Mouse (Mus musculus) neural tube, embryonic 15.5 days (tissue): Measurements from ENCODE around the gene Shbg. TPM values are rescaled to one million over a fixed set of nuclear protein-coding genes. Genes with fewer than 3 reads are reported as not detected.
"Not testable (repeated sequence)": the region's sequence is repeated elsewhere in the genome, so short reads cannot be mapped to it uniquely, and the experiment has no call there.

Source experiments
- ATAC-seq: fragments of 200-750 bp; cut with Nextera tagmentation; 2 replicates; pipeline ENCODE4 v1.8.0; 2017; ENCODE audit warnings: mild to moderate bottlenecking, moderate TSS enrichment, moderate library complexity; ENCODE audit not compliant: low FRiP score
- H3K27ac ChIP-seq: fragments of 300-500 bp; sonication (generic); replicated peaks from 2 replicates; pipeline ENCODE4 v1.5.1; 2015; ENCODE audit warnings: mild to moderate bottlenecking, inconsistent platforms
- H3K27me3 ChIP-seq: fragments of 300-500 bp; sonication (generic); replicated peaks from 2 replicates; pipeline ENCODE4 v1.6.1; 2015; ENCODE audit warnings: inconsistent platforms
- H3K36me3 ChIP-seq: fragments of 300-500 bp; sonication (generic); 2 replicates; pipeline ENCODE4 v1.6.1; 2015; ENCODE audit warnings: inconsistent platforms
- H3K4me1 ChIP-seq: fragments of 300-500 bp; sonication (generic); 2 replicates; pipeline ENCODE4 v1.6.1; 2015; ENCODE audit warnings: inconsistent platforms
- H3K4me2 ChIP-seq: fragments of 300-500 bp; sonication (generic); 2 replicates; pipeline ENCODE4 v1.6.1; 2015; ENCODE audit warnings: inconsistent platforms, mild to moderate bottlenecking, moderate library complexity
- H3K4me3 ChIP-seq: fragments of 300-500 bp; sonication (generic); replicated peaks from 2 replicates; pipeline ENCODE4 v1.5.1; 2015; ENCODE audit warnings: mild to moderate bottlenecking, inconsistent platforms
- H3K9ac ChIP-seq: fragments of 300-500 bp; sonication (generic); replicated peaks from 2 replicates; pipeline ENCODE4 v1.6.1; 2015; ENCODE audit warnings: mild to moderate bottlenecking, inconsistent platforms
- H3K9me3 ChIP-seq: fragments of 300-500 bp; sonication (generic); replicated peaks from 2 replicates; pipeline ENCODE4 v1.6.1; 2016; ENCODE audit warnings: inconsistent platforms
- WGBS: fragments of 180-500 bp; shearing (Covaris S2); methylation state at CpG from one replicate; pipeline ENCODE4 v1.1.7; 2015; ENCODE audit warnings: mixed read lengths; 5-methylcytosine and 5-hydroxymethylcytosine counted together
- polyA plus RNA-seq: library from polyadenylated mRNA; unstranded; fragments of >200 nt; fragmentation: Nextera tagmentation; extraction: Ambion mirVana; gene quantifications from 2 replicates; pipeline ENCODE4 v1.2.1, GENCODE M21; 2015

The Shbg gene
- polyA plus RNA-seq, 1 experiment from 2014 or later, result not detected

DNA sequence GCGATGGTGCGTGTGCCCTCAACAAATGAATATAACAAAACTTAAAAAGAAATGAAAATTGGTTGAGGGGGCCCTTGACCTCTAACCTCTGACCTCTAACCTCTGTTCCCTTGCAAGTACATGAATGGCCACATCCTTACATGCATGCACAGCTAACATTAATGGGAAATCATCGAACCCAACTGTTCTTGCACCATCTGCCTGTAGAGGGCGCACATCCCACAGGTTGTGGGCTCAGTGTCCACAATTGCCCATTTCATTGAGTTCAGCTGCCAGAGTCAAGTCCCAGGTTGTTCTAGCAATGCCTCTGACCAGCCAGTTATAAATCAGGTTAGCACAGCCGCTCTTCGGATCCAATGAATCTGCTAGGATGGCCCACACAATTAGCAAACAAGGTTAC, 10.6 kb upstream of the Shbg start:
- Histone ChIP-seq H3K36me3 (no peaks in the 10 kb centered on the region), H3K27me3 (no peaks in the 10 kb centered on the region), H3K27ac (no peak overlapping the region), H3K4me2 (no peak overlapping the region), H3K9me3 (no peaks in the 10 kb centered on the region), H3K4me1 (peaks cover 6% of the 10 kb centered on the region), H3K9ac (no peak overlapping the region), H3K4me3 (no peak overlapping the region)
- WGBS, result 36% methylated on average over 6 of the region's 6 CpGs
- no peak for ATAC-seq

DNA sequence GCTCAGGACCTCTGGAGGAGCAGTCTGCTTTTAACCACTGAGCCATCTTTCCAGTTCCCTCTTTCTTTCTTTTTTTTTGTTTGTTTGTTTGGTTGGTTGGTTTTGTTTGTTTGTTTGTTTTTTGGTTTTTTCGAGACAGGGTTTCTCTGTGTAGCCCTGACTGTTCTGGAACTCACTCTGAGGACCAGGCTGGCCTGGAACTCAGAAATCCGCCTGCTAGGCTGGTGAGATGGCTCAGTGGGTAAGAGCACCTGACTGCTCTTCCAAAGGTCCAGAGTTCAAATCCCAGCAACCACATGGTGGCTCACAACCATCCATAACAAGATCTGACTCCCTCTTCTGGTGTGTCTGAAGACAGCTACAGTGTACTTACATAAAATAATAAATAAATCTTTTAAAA, 6.6 kb upstream of the Shbg start:
- not testable (repeated sequence) for ATAC-seq
- WGBS, result 93% methylated on average over 2 of the region's 2 CpGs

DNA sequence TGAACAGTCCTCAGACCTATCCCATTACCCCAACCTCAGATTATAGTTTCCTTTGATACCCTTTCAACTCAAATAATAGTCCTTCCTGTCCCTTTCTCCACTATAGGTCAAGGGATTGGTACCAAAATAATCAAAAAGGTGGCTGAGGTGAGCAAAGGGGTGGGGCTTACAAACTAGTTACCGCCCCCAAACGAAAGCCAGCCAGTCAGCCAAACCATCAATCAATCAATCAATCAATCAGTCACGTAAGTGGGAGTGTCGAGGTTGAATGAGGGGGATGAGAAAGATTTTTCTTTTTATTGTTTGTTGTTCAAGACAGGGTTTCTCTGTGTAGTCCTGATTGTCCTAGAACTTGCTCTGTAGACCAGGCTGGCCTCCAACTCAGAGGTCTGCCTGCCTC, 5.3 kb upstream of the Shbg start:
- WGBS, result 57% methylated on average over 4 of the region's 4 CpGs
- Histone ChIP-seq H3K4me3 (peak overlapping the region; percentile 56), H3K36me3 (no peaks in the 10 kb centered on the region), H3K9me3 (no peaks in the 10 kb centered on the region), H3K27me3 (no peaks in the 10 kb centered on the region), H3K4me1 (peaks cover 20% of the 10 kb centered on the region), H3K27ac (no peak overlapping the region), H3K9ac (peak overlapping the region; percentile 63), H3K4me2 (peak overlapping the region; percentile 82)
- no peak for ATAC-seq

More for the DNA sequence above, 6.6 kb upstream of the Shbg start:
- not testable (repeated sequence) for H3K9me3 ChIP-seq, H3K36me3 ChIP-seq, H3K27ac ChIP-seq, H3K27me3 ChIP-seq, H3K4me3 ChIP-seq, H3K4me2 ChIP-seq, H3K9ac ChIP-seq
- peaks cover 22% of the 10 kb centered on the region for H3K4me1 ChIP-seq

DNA sequence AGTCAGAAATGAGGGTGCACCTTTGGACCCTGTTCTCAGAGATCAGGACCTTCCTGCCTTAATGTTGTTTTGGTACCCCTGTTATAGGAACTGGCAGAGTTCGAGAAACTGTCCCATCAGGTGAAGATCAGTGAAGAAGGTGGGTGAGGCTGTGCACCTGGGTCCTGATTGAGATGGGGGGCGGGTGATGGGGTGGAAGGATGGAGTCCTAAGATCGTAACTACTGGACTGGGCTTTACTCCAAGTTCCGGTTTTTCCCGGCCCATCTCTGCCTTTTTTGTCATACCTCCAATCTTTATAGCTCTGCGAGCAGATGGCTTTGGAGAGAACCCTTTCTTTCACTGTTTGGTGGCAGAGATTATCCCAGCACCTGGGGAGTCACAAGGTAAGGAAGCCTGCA, 4.7 kb upstream of the Shbg start:
- no peaks in the 10 kb centered on the region for H3K27me3 ChIP-seq
- no peak; the same call in 1 of the 2 replicates for ATAC-seq
- peak overlapping the region; percentile 82 for H3K4me2 ChIP-seq
- peak overlapping the region; percentile 56 for H3K4me3 ChIP-seq
- WGBS, result 27% methylated on average over 6 of the region's 6 CpGs
- peak overlapping the region; percentile 86 for H3K27ac ChIP-seq
- H3K36me3 ChIP-seq, result no peaks in the 10 kb centered on the region
- peak overlapping the region; percentile 63 for H3K9ac ChIP-seq
- peaks cover 20% of the 10 kb centered on the region for H3K4me1 ChIP-seq
- H3K9me3 ChIP-seq, result no peaks in the 10 kb centered on the region

DNA sequence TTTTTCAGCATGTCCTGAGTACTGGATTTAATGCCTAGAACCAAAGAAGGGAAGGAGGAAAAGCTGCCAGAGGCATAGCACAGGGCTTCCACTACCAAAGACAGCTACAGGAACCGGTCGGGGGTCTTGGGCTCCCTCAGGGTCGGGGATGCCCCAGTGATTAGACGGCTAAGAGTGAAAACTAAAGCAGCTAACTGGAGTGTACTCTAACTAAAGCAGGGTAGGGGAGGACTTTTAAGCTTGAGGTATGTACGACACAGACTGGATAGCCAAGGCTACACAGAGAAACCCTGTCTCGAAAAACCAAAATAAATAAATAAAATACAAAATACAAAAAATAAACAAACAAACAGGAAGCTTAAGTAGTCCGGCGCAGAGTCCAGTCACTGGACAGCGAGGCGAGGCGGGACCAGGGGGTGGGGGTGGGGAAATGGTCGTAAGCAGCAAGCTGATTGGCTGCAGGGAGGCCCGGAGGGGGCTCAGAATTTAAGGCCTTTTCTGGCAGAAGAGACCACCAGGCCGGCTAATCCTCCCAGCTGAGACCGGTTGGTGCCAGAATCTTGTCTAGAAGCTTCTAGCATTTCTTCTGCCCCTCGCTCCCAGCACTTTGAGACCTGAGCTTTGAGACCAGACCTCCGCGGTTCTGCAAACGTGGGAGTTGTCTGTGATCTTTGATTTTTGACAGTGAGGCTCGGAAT, 4.0 kb upstream of the Shbg start, which contains the start of gene Sat2:
TSS of gene Sat2 (plus strand) at position 454 of the 698 bp plus-strand sequence.
- peak; percentile 92 for ATAC-seq
- peak within 1 kb of the TSS; percentile 56 for H3K4me3 ChIP-seq

DNA sequence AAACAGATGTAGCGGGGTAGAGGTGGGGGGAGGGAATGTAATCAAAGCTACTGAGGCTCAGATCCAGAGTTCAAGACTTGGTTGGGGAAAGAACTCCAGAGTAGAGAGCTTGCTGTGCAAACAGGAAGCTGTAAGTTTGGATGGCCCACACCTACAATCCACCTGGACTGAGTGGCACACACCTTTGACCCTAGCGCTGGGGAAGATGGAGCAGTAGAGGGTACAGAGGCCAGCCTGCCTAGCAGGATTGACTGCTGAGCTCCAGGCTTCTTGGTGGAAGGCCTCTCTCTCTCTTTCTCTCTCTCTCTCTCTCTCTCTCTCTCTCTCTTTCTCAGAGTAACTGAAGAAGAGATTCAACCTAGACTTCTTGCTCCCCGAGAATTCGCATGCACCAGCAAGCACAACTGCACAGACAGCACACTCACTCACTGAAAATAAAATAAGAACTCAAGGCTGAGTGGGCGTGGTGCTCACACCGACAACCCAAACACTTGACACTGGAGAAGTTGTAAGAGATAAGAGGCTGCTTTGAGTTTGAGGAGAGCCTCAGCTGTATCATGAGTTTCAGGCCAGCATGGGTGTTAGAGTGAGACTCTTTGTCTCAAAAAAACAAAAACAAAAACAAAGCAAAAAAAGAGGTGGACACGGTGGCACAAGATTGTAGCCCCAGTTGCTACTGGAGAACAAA, 2.8 kb upstream of the Shbg start:
- no peak for ATAC-seq
- H3K9ac ChIP-seq, result no peak overlapping the region
- no peak overlapping the region for H3K4me3 ChIP-seq
- H3K4me1 ChIP-seq, result peaks cover 20% of the 10 kb centered on the region
- no peak overlapping the region for H3K27ac ChIP-seq
- no peaks in the 10 kb centered on the region for H3K27me3 ChIP-seq
- no peaks in the 10 kb centered on the region for H3K36me3 ChIP-seq
- H3K4me2 ChIP-seq, result no peak overlapping the region
- no peaks in the 10 kb centered on the region for H3K9me3 ChIP-seq
- WGBS, result 88% methylated on average over 7 of the region's 7 CpGs

More for the DNA sequence above, 4.0 kb upstream of the Shbg start, which contains the start of gene Sat2:
- H3K4me2 ChIP-seq, result peak within 1 kb of the TSS; percentile 82
- no peaks in the 10 kb centered on the region for H3K36me3 ChIP-seq
- peak within 1 kb of the TSS; percentile 63 for H3K9ac ChIP-seq
- H3K4me1 ChIP-seq, result peaks cover 20% of the 10 kb centered on the region
- under 1% methylated on average over 20 of the region's 20 CpGs for WGBS
- no peaks in the 10 kb centered on the region for H3K9me3 ChIP-seq
- no peaks in the 10 kb centered on the region for H3K27me3 ChIP-seq
- peak within 1 kb of the TSS; percentile 86 for H3K27ac ChIP-seq

DNA sequence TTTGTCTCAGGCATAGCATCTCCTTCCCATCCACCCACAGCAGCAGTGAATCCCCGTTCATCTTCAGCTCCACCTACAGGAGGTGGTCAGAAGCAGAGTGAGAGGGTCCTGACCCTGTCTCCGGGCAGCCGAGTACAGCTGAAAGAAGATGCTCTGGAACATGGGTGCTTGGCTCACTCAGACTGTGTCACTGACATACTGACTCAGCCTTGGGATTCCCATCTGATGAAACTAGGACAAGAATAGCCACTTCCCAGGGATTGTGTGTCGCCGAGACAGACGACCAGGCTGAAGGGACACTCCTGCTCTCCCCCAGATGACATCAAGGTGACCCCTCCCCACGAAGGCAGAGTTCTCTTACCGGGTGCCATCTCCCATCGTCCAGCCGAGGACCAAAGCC, 924 bp downstream of the Shbg start:
- 50% methylated on average over 10 of the region's 10 CpGs for WGBS
- Histone ChIP-seq H3K27ac (no peak overlapping the region), H3K4me2 (no peak overlapping the region), H3K9me3 (no peaks in the 10 kb centered on the region), H3K27me3 (0 out of 2 replicates have a peak, but pooled peaks cover 4% of the 10 kb centered on the region), H3K9ac (no peak overlapping the region), H3K4me1 (peaks cover 10% of the 10 kb centered on the region), H3K4me3 (no peak overlapping the region), H3K36me3 (no peaks in the 10 kb centered on the region)
- ATAC-seq, result no peak

DNA sequence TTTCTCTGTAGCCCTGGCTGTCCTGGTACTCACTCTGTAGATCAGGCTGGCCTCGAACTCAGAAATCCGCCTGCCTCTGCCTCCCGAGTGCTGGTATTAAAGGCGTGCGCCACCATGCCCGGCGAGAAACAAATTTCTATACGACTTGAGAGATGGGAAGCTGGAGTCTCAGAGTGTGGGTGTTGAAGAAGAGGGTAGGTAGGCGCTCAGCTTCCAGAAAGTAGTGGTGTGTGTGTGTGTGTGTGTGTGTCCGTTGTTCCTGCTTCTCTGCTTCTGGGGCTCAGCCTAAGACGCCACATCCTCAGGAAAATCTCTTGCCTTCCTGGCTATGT, 3.5 kb downstream of the Shbg start:
- not testable (repeated sequence) for H3K27me3 ChIP-seq, H3K4me1 ChIP-seq, H3K9ac ChIP-seq, H3K4me3 ChIP-seq, H3K9me3 ChIP-seq, H3K27ac ChIP-seq, H3K36me3 ChIP-seq, ATAC-seq
- 55% methylated on average over 11 of the region's 11 CpGs for WGBS
- peak overlapping the region; percentile 36; the same call in 1 of the 2 replicates for H3K4me2 ChIP-seq

DNA sequence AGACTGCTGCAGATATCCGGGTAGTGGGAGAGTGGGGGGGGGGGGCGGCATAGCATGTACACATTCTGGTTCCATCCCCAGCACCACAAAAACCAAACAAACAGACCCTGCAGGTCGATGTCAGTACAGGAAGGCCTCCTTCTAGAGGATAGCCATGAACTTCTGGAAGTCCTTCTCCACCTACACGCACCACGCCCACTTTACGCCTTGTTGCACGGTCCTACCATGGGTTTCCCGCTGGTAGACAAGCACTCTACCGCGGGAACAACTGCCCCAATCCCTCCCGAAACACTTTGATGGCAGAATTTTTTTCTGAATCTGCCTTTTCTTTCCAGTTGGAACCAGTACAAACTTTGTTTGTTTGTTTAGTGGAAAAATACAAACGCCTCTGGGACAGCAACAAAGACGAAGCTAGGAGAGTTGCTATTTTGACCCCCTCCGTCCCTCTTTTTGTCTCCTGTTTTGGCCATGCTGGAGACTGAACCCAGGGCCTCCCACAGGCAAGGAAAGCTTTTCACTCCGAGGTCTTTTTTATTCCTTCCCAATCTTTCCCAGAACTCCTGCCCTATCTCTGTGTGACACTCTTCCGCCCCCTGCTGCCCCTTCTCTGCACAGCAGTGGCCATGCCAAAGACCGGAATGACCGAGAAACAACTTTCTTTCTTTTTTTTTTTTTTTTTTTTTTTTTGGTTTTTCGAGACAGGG, 4.0 kb downstream of the Shbg start:
- no peak for ATAC-seq
- H3K27ac ChIP-seq, result peak overlapping the region; percentile 60; the same call in 1 of the 2 replicates
- WGBS, result 11% methylated on average over 19 of the region's 19 CpGs

DNA sequence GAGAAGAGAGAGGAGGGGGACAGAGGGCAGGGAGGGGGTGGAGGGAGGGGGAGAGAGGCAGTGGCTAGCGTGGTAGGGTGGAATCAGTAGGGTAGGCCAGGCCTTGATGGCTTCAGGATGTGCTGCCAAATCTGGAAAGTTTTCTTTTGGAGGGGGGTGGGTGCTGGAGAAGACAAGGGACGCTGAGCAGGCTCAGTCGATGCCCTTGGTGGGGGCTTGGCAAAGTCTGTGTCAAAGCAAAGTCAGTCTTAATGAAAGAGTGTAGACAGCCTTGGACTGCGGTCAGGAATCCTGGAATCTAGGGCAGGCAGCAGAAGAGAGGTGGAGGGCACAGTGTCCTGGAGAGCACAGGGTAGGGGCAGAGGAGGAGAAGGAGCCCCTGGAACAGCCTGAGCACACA, 6.8 kb downstream of the Shbg start:
- Histone ChIP-seq H3K9me3 (no peaks in the 10 kb centered on the region), H3K4me2 (no peak overlapping the region), H3K4me3 (no peak overlapping the region), H3K27ac (0 out of 2 replicates have a peak overlapping the region, but pooled peaks have one; percentile 18), H3K9ac (no peak overlapping the region), H3K36me3 (no peaks in the 10 kb centered on the region), H3K4me1 (peaks cover 11% of the 10 kb centered on the region), H3K27me3 (0 out of 2 replicates have a peak, but pooled peaks cover 4% of the 10 kb centered on the region)
- no peak for ATAC-seq
- WGBS, result 70% methylated on average over 4 of the region's 4 CpGs

More for the DNA sequence above, 4.0 kb downstream of the Shbg start:
- 0 out of 2 replicates have a peak, but pooled peaks cover 4% of the 10 kb centered on the region for H3K27me3 ChIP-seq
- H3K9me3 ChIP-seq, result no peaks in the 10 kb centered on the region
- H3K36me3 ChIP-seq, result no peaks in the 10 kb centered on the region
- H3K9ac ChIP-seq, result 0 out of 2 replicates have a peak overlapping the region, but pooled peaks have one; percentile 20
- H3K4me1 ChIP-seq, result peaks cover 5% of the 10 kb centered on the region
- H3K4me2 ChIP-seq, result peak overlapping the region; percentile 36
- peak overlapping the region; percentile 8; the same call in 1 of the 2 replicates for H3K4me3 ChIP-seq

DNA sequence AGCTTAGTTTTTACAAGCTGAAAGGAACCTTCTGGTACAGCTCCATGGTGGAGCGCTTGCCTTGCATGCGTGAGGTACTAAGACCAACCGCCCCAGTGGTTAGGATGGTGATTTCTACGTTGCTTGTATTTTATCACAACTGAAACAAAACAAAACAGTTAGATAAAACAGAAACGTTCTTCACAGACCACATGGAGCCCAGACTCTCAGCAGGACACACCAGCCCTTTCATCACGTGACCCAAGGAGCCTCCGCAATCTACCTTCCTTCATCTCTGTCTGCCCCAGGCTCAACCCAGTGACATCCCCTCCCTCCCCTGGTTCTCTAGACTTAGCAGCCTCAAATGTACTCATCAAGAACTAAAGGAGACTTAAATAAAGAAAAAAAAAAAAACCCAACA, 8.3 kb downstream of the Shbg start:
- ATAC-seq, result no peak
- Histone ChIP-seq H3K4me2 (no peak overlapping the region), H3K9ac (no peak overlapping the region), H3K27ac (no peak overlapping the region), H3K4me3 (no peak overlapping the region), H3K36me3 (no peaks in the 10 kb centered on the region), H3K9me3 (no peaks in the 10 kb centered on the region), H3K4me1 (peaks cover 14% of the 10 kb centered on the region), H3K27me3 (no peaks in the 10 kb centered on the region)
- WGBS, result 64% methylated on average over 7 of the region's 7 CpGs
